ENCODE assay signal across 27 mouse cellular contexts in genomic region chr6:32439434-32439833, GRCm38 (mm10).
DNase-seq lines count a peak whose midpoint lies in the region; ATAC-seq and TF ChIP-seq lines count a peak whose summit lies in the region.
"Had no signal": no experiment of that assay in that cellular context is flagged by ENCODE, and none has a peak within 500 bp of the region (broad histone marks: within the 10 kb centered on the region; RNA-seq: fewer than 3 reads in every experiment).

No protein-coding gene starts in this region.

- H3K4me3 ChIP-seq in forebrain, embryonic 14.5 days (ENCODE audit: low read depth, low read length), result no peak overlapping the region
- H3K4me3 ChIP-seq in forebrain, embryonic 16.5 days (replicated peaks; ENCODE audit: low read length), result no peak overlapping the region
- H3K4me3 ChIP-seq in midbrain, embryonic 14.5 days (replicated peaks; ENCODE audit: low read depth, low read length), result no peak overlapping the region
- no peak overlapping the region for H3K4me3 ChIP-seq in midbrain, embryonic 16.5 days (ENCODE audit: low read depth, low read length)
- H3K4me3 ChIP-seq: forebrain, embryonic 10.5 days; forebrain, embryonic 13.5 days; heart, adult 2 months; heart, embryonic 10.5 days; heart, embryonic 13.5 days had no signal

- H3K27me3 ChIP-seq in forebrain, embryonic 14.5 days (replicated peaks; ENCODE audit: control insufficient read depth, insufficient read depth, low read length), result no peaks in the 10 kb centered on the region
- no peaks in the 10 kb centered on the region for H3K27me3 ChIP-seq in forebrain, embryonic 16.5 days (replicated peaks; ENCODE audit: control insufficient read depth, insufficient read depth, low read length)
- H3K27me3 ChIP-seq in midbrain, embryonic 14.5 days (ENCODE audit: control insufficient read depth, insufficient read depth, low read length), result no peaks in the 10 kb centered on the region
- H3K27me3 ChIP-seq in midbrain, embryonic 16.5 days (ENCODE audit: control insufficient read depth, insufficient read depth, low read depth, low read length), result no peaks in the 10 kb centered on the region
- H3K27me3 ChIP-seq: forebrain, embryonic 13.5 days; heart, embryonic 13.5 days had no signal

- TF ChIP-seq POLR2A in brain, embryonic 14.5 days (IDR thresholded peaks at IDR 0.05; ENCODE audit: borderline replicate concordance, extremely low read depth, insufficient read depth, insufficient read length, poor library complexity, severe bottlenecking), result no peak

- no peak overlapping the region for H3K27ac ChIP-seq in forebrain, embryonic 14.5 days (ENCODE audit: low read depth, low read length)
- H3K27ac ChIP-seq in forebrain, embryonic 16.5 days (ENCODE audit: low read length), result no peak overlapping the region
- H3K27ac ChIP-seq in midbrain, embryonic 14.5 days (replicated peaks; ENCODE audit: low read depth, low read length), result no peak overlapping the region
- no peak overlapping the region for H3K27ac ChIP-seq in midbrain, embryonic 16.5 days (ENCODE audit: low read length)
- H3K27ac ChIP-seq: forebrain, embryonic 10.5 days; forebrain, embryonic 13.5 days; heart, adult 2 months; heart, embryonic 10.5 days; heart, embryonic 13.5 days; hindbrain, embryonic 14.5 days; hindbrain, postnatal 0 days had no signal

- no peaks in the 10 kb centered on the region for H3K9me3 ChIP-seq in forebrain, embryonic 14.5 days (replicated peaks; ENCODE audit: control insufficient read depth, low read length)
- no peaks in the 10 kb centered on the region for H3K9me3 ChIP-seq in forebrain, embryonic 16.5 days (ENCODE audit: control insufficient read depth, low read length)
- H3K9me3 ChIP-seq in midbrain, embryonic 14.5 days (ENCODE audit: control insufficient read depth, low read length), result no peaks in the 10 kb centered on the region
- no peaks in the 10 kb centered on the region for H3K9me3 ChIP-seq in midbrain, embryonic 16.5 days (replicated peaks; ENCODE audit: control insufficient read depth, low read length, poor library complexity, severe bottlenecking)
- H3K9me3 ChIP-seq: forebrain, embryonic 10.5 days; forebrain, embryonic 13.5 days; G1E; heart, embryonic 10.5 days; heart, embryonic 13.5 days had no signal

- peak; percentile 30 for DNase-seq in forebrain, embryonic 14.5 days (ENCODE audit: low spot score)
- DNase-seq in midbrain, embryonic 14.5 days, result peak; percentile 36
- peak; percentile 60 for DNase-seq in brain, embryonic 14.5 days (ENCODE audit: low read depth)
- DNase-seq in embryo, embryonic 9.5 days (ENCODE audit: extremely low spot score), result no peak
- DNase-seq: adrenal gland, postnatal 10 days; adrenal gland, postnatal 36 days; B cell, adult 2 months; cerebellum, adult 11 months; cerebellum, adult 2 months; cerebellum, adult 9-11 months; cerebellum, postnatal 36 days; embryo, embryonic 11 days; gastrocnemius, postnatal 36 days; heart, adult 2 months; heart, postnatal 14 days; heart, postnatal 4 days had no signal

- H3K4me2 ChIP-seq in forebrain, embryonic 14.5 days (ENCODE audit: low read length), result no peak overlapping the region
- no peak overlapping the region for H3K4me2 ChIP-seq in forebrain, embryonic 16.5 days (ENCODE audit: low read length)
- no peak overlapping the region for H3K4me2 ChIP-seq in midbrain, embryonic 14.5 days (ENCODE audit: low read length)
- no peak overlapping the region for H3K4me2 ChIP-seq in midbrain, embryonic 16.5 days (ENCODE audit: low read length)
- H3K4me2 ChIP-seq: forebrain, embryonic 13.5 days; heart, embryonic 13.5 days; hindbrain, embryonic 14.5 days had no signal

- H3K4me1 ChIP-seq in forebrain, embryonic 14.5 days (ENCODE audit: control insufficient read depth, insufficient read depth, low read length), result no peaks in the 10 kb centered on the region
- H3K4me1 ChIP-seq in forebrain, embryonic 16.5 days (replicated peaks; ENCODE audit: control insufficient read depth, insufficient read depth, low read length), result peaks cover 3% of the 10 kb centered on the region
- 0 out of 2 replicates have a peak, but pooled peaks cover under 1% of the 10 kb centered on the region for H3K4me1 ChIP-seq in midbrain, embryonic 14.5 days (ENCODE audit: control insufficient read depth, insufficient read depth, low read length)
- H3K4me1 ChIP-seq in midbrain, embryonic 16.5 days (ENCODE audit: control insufficient read depth, insufficient read depth, low read length), result peaks cover 3% of the 10 kb centered on the region
- H3K4me1 ChIP-seq: forebrain, embryonic 10.5 days had no signal

- no peak for TF ChIP-seq CTCF in brain, embryonic 14.5 days (IDR thresholded peaks at IDR 0.05; ENCODE audit: borderline replicate concordance, extremely low read depth, insufficient read depth, insufficient read length)

- no peak for ATAC-seq in forebrain, embryonic 14.5 days
- no peak for ATAC-seq in forebrain, embryonic 16.5 days
- no peak for ATAC-seq in midbrain, embryonic 14.5 days (ENCODE audit: low FRiP score, low TSS enrichment)
- no peak for ATAC-seq in midbrain, embryonic 16.5 days
- ATAC-seq: forebrain, embryonic 13.5 days; hindbrain, postnatal 0 days; inflammation-experienced regulatory T-cells, adult 6 months; intestine, embryonic 16.5 days had no signal

- no peak overlapping the region for H3K9ac ChIP-seq in forebrain, embryonic 14.5 days (ENCODE audit: low read length)
- H3K9ac ChIP-seq in forebrain, embryonic 16.5 days (replicated peaks; ENCODE audit: low read depth, low read length), result no peak overlapping the region
- no peak overlapping the region for H3K9ac ChIP-seq in midbrain, embryonic 14.5 days (replicated peaks; ENCODE audit: low read length)
- no peak overlapping the region for H3K9ac ChIP-seq in midbrain, embryonic 16.5 days (ENCODE audit: low read depth, low read length)
- H3K9ac ChIP-seq: forebrain, embryonic 13.5 days; heart, embryonic 13.5 days; hindbrain, embryonic 14.5 days had no signal

- H3K36me3 ChIP-seq in forebrain, embryonic 14.5 days (ENCODE audit: control insufficient read depth, insufficient read depth, low read length), result no peaks in the 10 kb centered on the region
- H3K36me3 ChIP-seq in forebrain, embryonic 16.5 days (ENCODE audit: control insufficient read depth, insufficient read depth), result no peaks in the 10 kb centered on the region
- no peaks in the 10 kb centered on the region for H3K36me3 ChIP-seq in midbrain, embryonic 14.5 days (ENCODE audit: control insufficient read depth, insufficient read depth, low read length)
- no peaks in the 10 kb centered on the region for H3K36me3 ChIP-seq in midbrain, embryonic 16.5 days (ENCODE audit: control insufficient read depth, insufficient read depth, low read length)
- H3K36me3 ChIP-seq: forebrain, embryonic 10.5 days; G1E; heart, embryonic 10.5 days; heart, embryonic 13.5 days had no signal

- 60% methylated on average over 2 of the region's 2 CpGs for WGBS in forebrain, embryonic 14.5 days
- 49% methylated on average over 2 of the region's 2 CpGs for WGBS in forebrain, embryonic 16.5 days
- 79% methylated on average over 2 of the region's 2 CpGs for WGBS in midbrain, embryonic 14.5 days
- 67% methylated on average over 2 of the region's 2 CpGs for WGBS in midbrain, embryonic 16.5 days
